Mouse (Mus musculus) hindlimb bud, embryonic 11.5 days (tissue): ENCODE measurements around the gene Zic4.

ENCODE experiments used
- DNase-seq: peaks from one replicate; pipeline ENCODE4 v3.0.0-alpha.2; 2012; ENCODE audit warnings: low read depth, low spot score; ENCODE audit errors: extremely low spot score

The Zic4 gene

GRCm38 (mm10) chr9:91361856-91362601 lies at the start of gene Zic4:
Gene Zic4 (plus strand): TSS chr9:91362413.
- no peak for DNase-seq

DNA sequence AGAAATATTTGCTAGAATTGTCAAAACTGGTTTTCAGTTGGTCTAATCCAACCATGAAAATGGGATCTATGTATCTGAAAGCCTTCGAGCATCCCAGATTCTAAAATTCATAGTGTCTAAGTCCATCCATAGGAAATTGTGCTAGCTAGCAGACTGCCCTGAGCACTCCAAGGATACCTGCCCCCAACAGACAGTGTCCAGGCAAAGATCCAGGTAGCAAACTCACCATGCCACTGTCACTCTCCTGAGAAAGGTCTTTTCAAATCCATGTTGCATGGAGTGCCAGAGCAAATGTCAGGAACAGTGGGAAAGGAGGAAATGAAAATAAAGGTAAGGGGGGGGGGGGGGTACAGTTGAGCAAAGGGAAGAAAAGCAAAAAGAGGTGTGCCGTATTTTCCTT lies 14.6 kb upstream of the Zic4 start:
- DNase-seq, result no peak

GRCm38 (mm10) chr9:91348746-91349145 lies 13.5 kb upstream of the Zic4 start:
- DNase-seq, result no peak

DNA sequence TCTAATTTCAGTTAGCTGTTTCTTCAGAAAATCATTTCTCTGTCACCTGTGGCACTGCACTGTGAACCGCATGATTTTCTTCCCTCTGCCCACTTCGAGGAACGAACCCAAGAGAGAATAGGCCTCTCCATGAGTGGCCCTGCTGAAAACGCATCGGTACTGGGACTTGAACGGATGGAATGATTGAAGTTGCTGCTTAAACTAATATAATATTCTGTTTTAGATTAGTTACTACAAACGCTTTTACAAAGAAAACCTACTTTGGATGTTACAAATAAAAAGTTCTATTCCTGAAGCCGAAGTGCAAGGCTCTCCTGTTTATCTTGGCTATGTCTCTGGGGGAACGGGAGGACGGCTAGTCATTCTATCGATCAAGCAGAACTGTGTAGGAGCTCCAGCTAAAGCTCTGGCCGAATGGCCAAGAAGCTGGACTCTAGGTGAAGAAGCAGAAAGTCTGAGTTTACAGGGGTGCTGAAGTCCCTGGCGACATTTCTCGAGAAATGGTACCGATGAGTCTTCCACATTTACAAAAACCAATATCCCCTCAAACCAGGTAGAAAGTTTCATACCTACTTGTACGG lies 11.9 kb upstream of the Zic4 start:
- DNase-seq, result no peak

DNA sequence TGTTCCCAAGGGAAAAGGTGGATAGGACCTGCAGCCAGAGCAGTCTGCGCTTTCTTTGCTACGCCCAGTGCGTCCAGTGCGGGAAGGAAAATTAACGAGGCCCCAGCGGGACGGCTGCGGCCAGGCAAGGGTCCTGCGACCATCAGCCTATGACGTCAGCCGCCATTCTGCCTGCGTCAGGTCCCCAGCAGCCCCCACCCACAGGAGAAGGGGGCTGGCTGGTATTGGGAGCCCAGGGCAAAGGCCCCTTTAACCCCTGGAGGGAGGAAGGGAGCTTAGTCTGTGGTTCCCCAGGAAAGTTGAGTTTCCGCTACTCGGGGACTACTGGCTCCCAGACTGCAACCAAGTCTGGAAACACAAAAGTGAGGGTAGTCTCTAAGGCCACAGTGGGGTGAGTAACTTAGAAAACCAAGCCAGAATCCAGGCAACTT lies 11.3 kb upstream of the Zic4 start:
- DNase-seq, result no peak

DNA sequence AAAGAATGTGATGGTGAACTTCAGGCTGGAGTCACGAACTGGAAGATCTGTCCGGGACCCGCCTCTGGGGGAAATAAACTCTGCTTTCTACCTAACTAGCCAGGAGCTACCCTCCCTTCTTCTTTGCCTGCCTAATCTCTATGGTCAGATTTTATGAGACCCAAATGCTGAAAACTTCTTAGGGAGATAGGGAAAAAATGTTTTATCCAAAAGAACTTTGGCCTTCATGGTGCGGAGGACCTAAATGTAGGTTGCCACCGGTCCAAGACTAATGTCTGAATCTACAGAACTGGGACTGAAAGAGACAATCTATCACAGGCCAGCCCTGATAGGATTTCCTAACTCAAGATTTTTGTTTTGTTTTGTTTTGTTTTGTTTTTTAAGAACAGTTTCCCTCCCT lies 10.9 kb upstream of the Zic4 start:
- DNase-seq, result no peak

- no peak for DNase-seq
Measured at GRCm38 (mm10) chr9:91351961-91352411, 10.2 kb upstream of the Zic4 start.

GRCm38 (mm10) chr9:91352786-91353185 lies 9.4 kb upstream of the Zic4 start:
- no peak for DNase-seq

- DNase-seq, result no peak
Measured at GRCm38 (mm10) chr9:91353551-91354433, 8.4 kb upstream of the Zic4 start.

GRCm38 (mm10) chr9:91354434-91355269 lies 7.6 kb upstream of the Zic4 start:
- DNase-seq, result no peak

GRCm38 (mm10) chr9:91355270-91355589 lies 7.0 kb upstream of the Zic4 start:
- no peak for DNase-seq

DNA sequence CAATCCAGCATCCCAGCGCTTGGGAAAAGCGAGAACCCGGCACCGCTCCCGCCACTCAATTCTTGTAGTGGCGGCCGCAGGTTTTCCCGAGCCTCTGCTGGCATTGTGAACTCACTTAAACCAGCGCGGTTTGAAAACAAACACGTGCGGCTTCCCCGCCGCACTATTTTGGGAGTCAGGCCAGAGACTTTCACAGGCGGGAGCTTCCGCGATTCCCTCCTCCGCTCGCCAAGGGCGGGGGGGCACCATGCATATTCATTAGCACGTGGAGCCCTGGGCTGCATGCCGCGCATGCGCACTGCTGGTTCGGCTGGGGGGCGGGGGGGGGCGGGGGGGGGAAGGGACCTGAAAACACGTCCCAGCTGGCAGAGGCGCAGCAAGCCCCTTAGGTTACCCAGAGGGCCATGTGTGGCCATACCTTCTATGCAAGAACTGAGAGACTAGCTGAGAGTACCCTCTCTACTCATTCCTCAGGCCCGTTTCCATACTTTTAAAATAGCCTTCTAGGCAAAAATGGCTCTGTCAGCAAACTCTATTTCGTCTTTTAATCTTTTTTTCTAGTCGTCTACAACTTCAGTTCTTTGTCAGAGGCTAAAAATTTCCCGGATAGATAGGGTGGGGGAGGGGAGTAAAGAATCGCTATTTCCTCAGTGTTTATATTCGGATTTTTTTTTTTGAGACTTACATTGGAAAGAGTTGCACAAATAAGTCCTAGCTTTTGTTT lies 6.4 kb upstream of the Zic4 start:
- no peak for DNase-seq

DNA sequence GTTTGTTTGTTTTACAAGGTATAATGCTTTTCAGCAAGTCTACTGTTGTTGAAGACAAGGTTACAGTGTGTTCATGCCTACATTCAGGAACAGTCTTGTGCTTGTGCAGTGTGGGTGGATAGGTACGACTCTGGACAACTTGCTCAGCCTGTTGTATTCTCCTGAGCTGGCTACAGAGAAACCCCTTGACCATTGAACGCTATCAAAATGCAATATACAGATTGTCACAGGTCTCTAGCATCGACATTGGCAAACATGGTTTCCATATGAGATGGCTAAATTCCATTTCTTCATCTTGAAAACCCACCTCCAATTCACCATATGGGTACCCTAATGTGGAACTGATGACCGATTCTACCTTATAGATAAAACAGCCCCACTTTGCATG lies 5.9 kb upstream of the Zic4 start:
- no peak for DNase-seq

- DNase-seq, result no peak
Measured at GRCm38 (mm10) chr9:91357321-91357720, 4.9 kb upstream of the Zic4 start.

GRCm38 (mm10) chr9:91358851-91359687 lies 3.1 kb upstream of the Zic4 start:
- no peak for DNase-seq

DNA sequence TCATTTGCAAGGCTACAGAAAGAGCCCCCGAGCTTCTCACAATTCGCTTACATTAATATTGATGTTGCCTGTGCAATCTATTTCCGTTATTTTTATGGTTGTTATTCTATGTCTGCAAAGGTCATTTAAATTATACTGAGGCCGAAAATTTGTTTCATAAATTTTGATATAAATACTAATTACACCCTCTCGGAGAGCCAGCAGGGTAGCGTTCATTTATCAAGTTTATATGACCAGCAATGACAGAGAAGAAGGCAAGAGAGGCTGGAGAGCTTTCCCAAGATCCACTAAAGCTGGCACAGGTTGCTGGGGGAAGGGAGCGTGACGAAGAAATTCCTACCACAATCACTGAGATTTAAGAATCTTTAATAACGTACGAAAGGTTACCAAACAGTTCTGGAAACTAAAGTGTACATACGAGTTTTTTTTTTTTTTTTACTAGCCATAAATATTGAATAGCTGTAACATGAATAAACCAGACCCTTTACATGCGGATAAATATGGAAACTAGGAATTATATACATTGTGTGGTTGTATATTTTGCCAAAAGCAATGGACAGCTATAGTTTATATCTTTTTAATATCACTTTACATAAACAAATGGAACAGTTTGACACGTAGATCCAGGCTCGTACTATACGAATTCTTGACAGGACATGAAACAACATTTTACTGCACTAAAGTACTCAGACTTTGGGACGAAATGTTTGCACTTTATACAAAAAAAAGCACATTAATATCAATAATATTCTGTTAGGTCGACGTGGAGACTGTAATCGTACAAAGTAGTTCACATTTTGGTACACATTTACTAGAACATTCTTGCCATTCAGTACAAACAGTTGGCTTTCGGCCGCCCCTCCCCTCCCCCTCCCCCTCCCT lies 1.8 kb upstream of the Zic4 start:
- no peak for DNase-seq

- no peak for DNase-seq
Measured at GRCm38 (mm10) chr9:91361033-91361855, 969 bp upstream of the Zic4 start.
